Mouse (Mus musculus): Measurements from ENCODE around the gene Tbc1d24. TPM values are rescaled to one million over a fixed set of nuclear protein-coding genes. Genes with fewer than 3 reads are reported as not detected.

Gene Tbc1d24
- total and polyA plus RNA-seq, 2 experiments: 13.3 to 31.5 TPM

DNA sequence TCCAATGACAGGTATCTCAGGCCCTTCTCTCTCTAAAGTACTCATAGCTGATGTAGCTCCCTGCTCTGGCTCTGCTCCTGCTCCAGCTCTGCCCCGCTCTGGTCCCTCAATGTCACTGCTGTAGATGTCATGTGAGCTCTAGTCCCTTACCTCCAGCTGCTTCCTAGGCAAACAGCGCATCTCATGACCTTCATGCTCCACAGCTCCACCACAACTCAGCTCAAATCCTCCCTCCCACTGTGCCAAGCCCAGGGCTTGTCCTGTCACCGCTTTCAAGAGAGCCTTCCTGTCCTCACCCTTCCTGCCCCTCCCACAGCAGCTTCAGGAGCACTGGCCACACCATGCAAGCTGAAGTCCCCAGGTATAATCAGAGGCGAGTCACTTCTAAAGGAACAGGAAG, 5.6 kb downstream of the Tbc1d24 start:
- no peak for TF ChIP-seq POLR2A (IDR thresholded peaks at IDR 0.05; ENCODE audit: extremely low read depth, insufficient read depth, low read length)
- no peak for TF ChIP-seq CTCF (IDR thresholded peaks at IDR 0.05; ENCODE audit: low read depth, low read length)
- WGBS: 80% methylated on average over 4 of the region's 4 CpGs
- DNase-seq (ENCODE audit: extremely low read depth, low read depth, low spot score): no peak
- no peaks in the 10 kb centered on the region for H3K36me3 ChIP-seq (ENCODE audit: control insufficient read depth, insufficient read depth, low read length)
- H3K27ac ChIP-seq (replicated peaks; ENCODE audit: insufficient read depth, low read depth, low read length): no peak overlapping the region
- H3K4me1 ChIP-seq (ENCODE audit: control insufficient read depth, insufficient read depth, low read length): peaks cover 12% of the 10 kb centered on the region
- peaks cover 27% of the 10 kb centered on the region; the same call in 1 of the 2 replicates for H3K79me2 ChIP-seq (ENCODE audit: control insufficient read depth, insufficient read depth, low read length)
- H3K9ac ChIP-seq (ENCODE audit: low read depth, low read length): no peak overlapping the region; the same call in 1 of the 2 replicates
- no peaks in the 10 kb centered on the region for H3K27me3 ChIP-seq (ENCODE audit: control insufficient read depth, insufficient read depth, low read length)
- no peak overlapping the region for H3K4me3 ChIP-seq (ENCODE audit: insufficient read depth, low read depth, low read length)

DNA sequence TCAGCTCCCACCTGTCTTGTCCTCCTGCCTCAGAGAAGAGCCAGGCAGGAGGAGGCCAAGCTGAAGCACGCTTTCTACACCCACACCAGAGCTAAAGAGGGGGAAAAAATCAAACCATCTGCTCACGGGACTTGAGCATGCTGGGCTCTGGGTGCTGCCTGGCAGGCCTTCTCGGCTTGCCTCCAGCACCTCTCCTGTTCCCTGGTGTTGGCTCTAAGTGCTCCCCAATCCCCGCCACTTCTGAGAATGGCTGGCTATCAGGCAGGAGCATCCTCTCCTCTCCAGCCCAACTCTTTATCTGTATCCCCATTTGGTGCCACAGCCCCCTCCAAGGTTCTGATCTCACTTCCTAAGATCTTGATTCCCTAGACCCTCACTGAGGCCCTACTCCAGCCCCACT, 6.1 kb downstream of the Tbc1d24 start:
- WGBS: 90% methylated on average over 4 of the region's 4 CpGs
- TF ChIP-seq POLR2A (IDR thresholded peaks at IDR 0.05; ENCODE audit: extremely low read depth, insufficient read depth, low read length): no peak
- TF ChIP-seq CTCF (IDR thresholded peaks at IDR 0.05; ENCODE audit: low read depth, low read length): no peak
- H3K36me3 ChIP-seq (ENCODE audit: control insufficient read depth, insufficient read depth, low read length): no peaks in the 10 kb centered on the region
- peaks cover 8% of the 10 kb centered on the region for H3K4me1 ChIP-seq (ENCODE audit: control insufficient read depth, insufficient read depth, low read length)
- peaks cover 27% of the 10 kb centered on the region; the same call in 1 of the 2 replicates for H3K79me2 ChIP-seq (ENCODE audit: control insufficient read depth, insufficient read depth, low read length)
- H3K27me3 ChIP-seq (ENCODE audit: control insufficient read depth, insufficient read depth, low read length): no peaks in the 10 kb centered on the region
- H3K27ac ChIP-seq (replicated peaks; ENCODE audit: insufficient read depth, low read depth, low read length): no peak overlapping the region
- no peak overlapping the region for H3K9ac ChIP-seq (ENCODE audit: low read depth, low read length)
- H3K4me3 ChIP-seq (ENCODE audit: insufficient read depth, low read depth, low read length): no peak overlapping the region
- no peak for DNase-seq (ENCODE audit: extremely low read depth, low read depth, low spot score)

DNA sequence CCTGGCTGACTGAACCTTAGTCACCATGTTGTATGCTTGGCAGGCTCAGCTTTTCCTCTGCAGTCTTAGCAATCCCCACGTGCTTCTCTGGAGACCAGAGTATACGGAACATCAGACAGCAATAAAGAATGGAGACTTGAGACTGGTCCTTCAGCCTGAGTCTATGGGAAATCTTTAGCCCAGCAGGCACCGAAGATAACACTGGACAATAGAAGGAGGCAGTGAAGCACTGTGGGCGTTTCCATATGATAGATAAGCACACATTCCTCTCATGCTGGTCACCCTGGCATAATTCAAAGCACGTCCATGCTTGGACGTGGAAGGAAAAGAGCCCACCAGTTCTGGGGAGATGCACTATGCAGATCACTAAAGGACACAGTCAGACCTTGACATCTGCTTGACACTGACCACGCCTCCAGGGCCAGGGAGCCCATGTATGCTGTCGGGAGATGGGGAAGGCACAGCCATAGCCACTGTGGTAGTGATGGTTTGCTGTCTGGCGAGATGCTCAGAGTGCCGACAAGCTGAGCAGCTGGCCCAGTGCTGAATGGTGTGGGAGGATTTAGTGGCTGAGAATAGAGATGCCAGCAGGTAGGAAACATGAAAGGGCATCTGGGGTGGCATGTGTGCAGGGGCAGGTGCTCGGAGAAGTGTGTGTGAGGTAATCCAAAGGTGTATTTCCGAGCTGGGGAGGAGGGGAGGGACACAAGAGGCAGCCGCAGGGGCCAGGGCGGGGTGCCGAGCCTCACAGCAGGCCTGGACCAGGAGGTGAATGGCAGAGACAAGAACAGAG, 8.1 kb downstream of the Tbc1d24 start:
- H3K36me3 ChIP-seq (ENCODE audit: control insufficient read depth, insufficient read depth, low read length): no peaks in the 10 kb centered on the region
- H3K9ac ChIP-seq (ENCODE audit: low read depth, low read length): no peak overlapping the region
- H3K4me1 ChIP-seq (ENCODE audit: control insufficient read depth, insufficient read depth, low read length): peaks cover 14% of the 10 kb centered on the region
- TF ChIP-seq POLR2A (IDR thresholded peaks at IDR 0.05; ENCODE audit: extremely low read depth, insufficient read depth, low read length): no peak
- TF ChIP-seq CTCF (IDR thresholded peaks at IDR 0.05; ENCODE audit: low read depth, low read length): no peak
- H3K79me2 ChIP-seq (ENCODE audit: control insufficient read depth, insufficient read depth, low read length): peaks cover 21% of the 10 kb centered on the region; the same call in 1 of the 2 replicates
- H3K4me3 ChIP-seq (ENCODE audit: insufficient read depth, low read depth, low read length): no peak overlapping the region
- no peak for DNase-seq (ENCODE audit: extremely low read depth, low read depth, low spot score)
- no peak overlapping the region for H3K27ac ChIP-seq (replicated peaks; ENCODE audit: insufficient read depth, low read depth, low read length)
- no peaks in the 10 kb centered on the region for H3K27me3 ChIP-seq (ENCODE audit: control insufficient read depth, insufficient read depth, low read length)
- WGBS: 77% methylated on average over 15 of the region's 15 CpGs

DNA sequence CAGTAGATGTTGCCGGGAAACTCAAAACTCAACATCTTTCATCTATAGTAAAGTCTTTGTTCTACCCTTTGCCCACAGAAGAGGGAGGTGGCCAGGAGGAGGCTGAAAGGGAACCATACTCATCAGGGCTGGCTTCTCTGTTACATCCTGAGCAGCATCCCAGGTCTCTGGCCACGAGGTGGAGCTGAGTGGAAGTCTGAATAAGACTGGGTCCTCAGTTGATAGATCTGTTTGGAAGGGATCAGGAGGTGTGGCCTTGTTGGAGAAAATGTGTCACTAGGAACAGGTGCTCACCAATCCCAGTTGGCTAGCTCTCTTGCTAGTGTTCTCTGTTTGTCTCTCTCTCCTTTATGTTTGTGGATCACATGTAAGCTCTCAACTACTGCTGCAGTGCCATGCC, 10.0 kb downstream of the Tbc1d24 start:
- Histone ChIP-seq H3K4me1 (ENCODE audit: control insufficient read depth, insufficient read depth, low read length) (peaks cover 14% of the 10 kb centered on the region), H3K9ac (ENCODE audit: low read depth, low read length) (no peak overlapping the region), H3K4me3 (ENCODE audit: insufficient read depth, low read depth, low read length) (no peak overlapping the region), H3K79me2 (ENCODE audit: control insufficient read depth, insufficient read depth, low read length) (peaks cover 21% of the 10 kb centered on the region; the same call in 1 of the 2 replicates), H3K36me3 (ENCODE audit: control insufficient read depth, insufficient read depth, low read length) (no peaks in the 10 kb centered on the region), H3K27me3 (ENCODE audit: control insufficient read depth, insufficient read depth, low read length) (no peaks in the 10 kb centered on the region), H3K27ac (replicated peaks; ENCODE audit: insufficient read depth, low read depth, low read length) (no peak overlapping the region)
- DNase-seq (ENCODE audit: extremely low read depth, low read depth, low spot score): peak; percentile 52
- TF ChIP-seq POLR2A (IDR thresholded peaks at IDR 0.05; ENCODE audit: extremely low read depth, insufficient read depth, low read length) (no peak), CTCF (IDR thresholded peaks at IDR 0.05; ENCODE audit: low read depth, low read length) (0 out of 2 replicates have a peak, but pooled peaks have one; percentile 10)
- 33% methylated on average over 2 of the region's 2 CpGs for WGBS

DNA sequence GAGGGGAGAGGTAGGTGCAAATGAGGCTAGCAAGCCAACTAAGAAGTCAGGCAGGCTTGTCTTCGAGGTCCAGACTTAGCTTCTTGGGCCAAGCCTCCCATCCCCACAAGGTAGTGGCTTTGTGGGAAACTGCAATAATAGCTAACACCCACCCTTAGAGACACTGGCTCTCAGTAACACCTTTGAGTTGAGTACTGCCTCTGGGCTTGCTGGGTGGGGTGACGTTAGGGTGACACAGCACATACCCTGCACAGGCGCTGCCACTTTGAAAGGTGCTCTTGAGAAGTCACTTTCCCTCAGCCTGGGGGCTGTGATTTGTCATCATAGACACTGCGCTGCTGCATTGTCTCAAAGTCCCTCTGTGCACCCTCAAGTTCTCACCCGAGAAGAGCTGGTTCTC, 11.6 kb downstream of the Tbc1d24 start:
- H3K27me3 ChIP-seq (ENCODE audit: control insufficient read depth, insufficient read depth, low read length): no peaks in the 10 kb centered on the region
- TF ChIP-seq POLR2A (IDR thresholded peaks at IDR 0.05; ENCODE audit: extremely low read depth, insufficient read depth, low read length) (no peak), CTCF (IDR thresholded peaks at IDR 0.05; ENCODE audit: low read depth, low read length) (no peak)
- peaks cover 11% of the 10 kb centered on the region for H3K4me1 ChIP-seq (ENCODE audit: control insufficient read depth, insufficient read depth, low read length)
- no peak overlapping the region for H3K4me3 ChIP-seq (ENCODE audit: insufficient read depth, low read depth, low read length)
- H3K79me2 ChIP-seq (ENCODE audit: control insufficient read depth, insufficient read depth, low read length): peaks cover 7% of the 10 kb centered on the region; the same call in 1 of the 2 replicates
- no peak overlapping the region for H3K9ac ChIP-seq (ENCODE audit: low read depth, low read length)
- DNase-seq (ENCODE audit: extremely low read depth, low read depth, low spot score): no peak
- H3K36me3 ChIP-seq (ENCODE audit: control insufficient read depth, insufficient read depth, low read length): no peaks in the 10 kb centered on the region; the same call in 1 of the 2 replicates
- 97% methylated on average over 5 of the region's 5 CpGs for WGBS
- no peak overlapping the region for H3K27ac ChIP-seq (replicated peaks; ENCODE audit: insufficient read depth, low read depth, low read length)

DNA sequence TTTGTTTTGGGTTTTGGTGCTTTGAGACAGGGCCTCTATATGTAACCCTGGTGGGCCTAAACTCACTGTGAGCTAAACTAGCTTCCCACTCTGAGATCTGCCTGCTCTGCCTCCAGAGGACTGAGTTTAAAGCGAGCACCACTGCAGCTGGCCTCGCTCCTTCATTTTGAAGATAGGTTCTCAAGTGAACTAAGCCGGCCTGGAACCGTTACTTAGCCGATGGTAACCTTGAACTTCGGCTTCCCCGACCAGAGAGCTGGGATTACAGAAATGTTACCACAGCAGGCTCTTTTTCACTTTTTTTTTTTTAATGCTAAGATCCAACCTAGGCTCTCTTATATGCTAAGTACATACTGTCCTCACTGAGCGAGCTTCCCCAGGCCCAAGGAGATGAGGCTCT, 12.1 kb downstream of the Tbc1d24 start:
- Histone ChIP-seq H3K4me3 (ENCODE audit: insufficient read depth, low read depth, low read length) (no peak overlapping the region), H3K79me2 (ENCODE audit: control insufficient read depth, insufficient read depth, low read length) (peaks cover 6% of the 10 kb centered on the region; the same call in 1 of the 2 replicates), H3K4me1 (ENCODE audit: control insufficient read depth, insufficient read depth, low read length) (peaks cover 11% of the 10 kb centered on the region), H3K36me3 (ENCODE audit: control insufficient read depth, insufficient read depth, low read length) (no peaks in the 10 kb centered on the region; the same call in 1 of the 2 replicates), H3K27ac (replicated peaks; ENCODE audit: insufficient read depth, low read depth, low read length) (no peak overlapping the region), H3K27me3 (ENCODE audit: control insufficient read depth, insufficient read depth, low read length) (no peaks in the 10 kb centered on the region), H3K9ac (ENCODE audit: low read depth, low read length) (no peak overlapping the region)
- DNase-seq (ENCODE audit: extremely low read depth, low read depth, low spot score): no peak
- no peak for TF ChIP-seq POLR2A (IDR thresholded peaks at IDR 0.05; ENCODE audit: extremely low read depth, insufficient read depth, low read length)
- no peak for TF ChIP-seq CTCF (IDR thresholded peaks at IDR 0.05; ENCODE audit: low read depth, low read length)
- 52% methylated on average over 8 of the region's 8 CpGs for WGBS
